Mouse (Mus musculus): ENCODE results near the gene Marc1.

Gene Marc1

DNA sequence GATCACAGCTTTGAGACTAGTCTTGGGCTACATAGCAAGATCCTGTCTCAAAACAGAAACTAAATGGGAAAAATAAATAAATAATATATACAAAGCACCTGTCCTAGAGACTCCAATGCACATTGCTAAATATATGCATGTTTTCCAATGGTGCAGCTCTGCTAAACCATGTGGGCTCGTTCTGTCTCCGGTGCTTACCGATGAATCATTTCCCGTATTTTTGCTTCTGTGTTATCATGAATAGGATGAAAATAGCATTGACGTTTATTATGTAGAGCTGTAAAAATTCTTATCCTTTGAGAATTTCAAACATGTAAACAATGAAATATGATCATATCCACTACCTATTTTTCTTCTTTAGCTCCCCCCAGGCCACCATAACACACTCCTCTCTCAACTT lies 58.4 kb downstream of the Marc1 start:
- no peak for DNase-seq

DNA sequence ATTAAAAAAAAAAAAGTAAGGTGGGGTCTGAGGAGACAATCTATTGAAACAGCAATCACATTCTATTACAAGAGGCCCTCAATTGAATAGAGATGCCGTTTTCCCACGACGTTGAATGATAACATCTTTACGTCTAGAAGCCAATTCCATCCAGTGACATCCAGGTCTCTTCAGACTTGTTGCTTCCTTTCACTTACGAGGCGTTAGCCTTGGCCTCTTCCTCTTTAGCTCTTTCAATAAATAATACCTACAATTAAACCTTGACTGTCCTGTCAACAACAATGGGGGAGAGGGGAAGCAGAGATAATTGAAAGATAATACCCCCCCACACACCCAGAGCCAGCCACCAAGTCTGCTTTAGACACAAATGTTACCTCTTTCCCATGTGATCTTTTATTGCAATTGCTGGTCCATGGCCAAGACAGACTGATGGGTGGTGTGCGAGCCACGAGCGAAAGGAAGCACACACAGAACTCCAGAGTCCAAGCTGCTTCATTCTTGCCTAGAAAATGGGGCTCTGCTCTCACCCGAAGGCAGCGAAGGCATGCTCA lies 60.9 kb downstream of the Marc1 start:
- no peak for DNase-seq

DNA sequence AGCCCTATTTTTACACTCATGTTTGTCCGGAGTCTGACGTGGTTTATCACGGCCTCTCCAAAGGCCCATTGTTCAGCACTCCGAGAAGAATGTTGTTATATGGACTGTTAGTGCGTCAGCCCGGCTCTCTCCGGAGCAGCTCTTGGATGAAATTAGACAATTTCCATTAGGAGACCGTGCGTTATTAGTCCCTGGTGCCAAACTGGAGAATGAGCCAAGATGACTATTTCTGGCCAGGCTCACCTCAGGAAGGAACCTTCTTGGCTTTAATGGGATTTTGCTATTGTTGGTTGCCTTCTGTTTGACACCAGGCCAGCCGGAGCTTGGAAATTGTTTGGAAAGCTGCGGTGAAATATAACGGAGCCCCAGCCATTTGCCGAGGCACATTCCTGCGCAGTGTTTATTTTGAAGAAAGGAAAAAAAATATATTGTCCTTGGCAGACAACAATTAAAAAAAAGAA lies 62.4 kb downstream of the Marc1 start:
- peak; percentile 66 to 73 for DNase-seq

DNA sequence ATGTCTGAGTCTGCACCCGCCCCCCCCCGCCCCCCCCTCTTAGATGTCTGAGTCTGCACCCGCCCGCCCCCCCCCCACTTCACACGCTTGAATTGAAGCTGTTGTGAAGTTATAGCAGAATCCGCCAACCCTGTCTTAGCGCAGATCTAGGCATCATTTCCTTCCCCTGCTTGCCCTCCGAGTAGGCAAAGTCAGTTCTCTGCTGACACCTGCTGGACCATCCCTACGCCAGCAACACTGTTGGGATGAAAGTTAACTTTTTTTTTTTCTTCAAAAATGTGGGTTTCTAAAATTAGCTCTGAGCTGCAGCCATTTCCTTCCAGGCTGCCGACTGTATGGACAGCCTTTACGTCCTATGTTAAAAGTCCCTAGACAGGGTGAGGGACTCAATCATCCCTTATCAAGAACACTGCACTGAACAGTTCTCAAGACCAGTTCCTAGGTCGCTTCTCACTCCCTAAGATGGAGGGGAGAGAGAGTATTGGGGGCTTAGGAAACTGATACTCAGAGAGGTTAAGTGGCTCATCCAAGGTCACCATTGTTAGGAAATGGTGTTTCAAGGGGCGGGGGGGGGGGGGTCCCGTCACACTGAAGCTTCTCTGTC lies 73.1 kb downstream of the Marc1 start:
- peak; percentile 67 to 75 for DNase-seq

DNA sequence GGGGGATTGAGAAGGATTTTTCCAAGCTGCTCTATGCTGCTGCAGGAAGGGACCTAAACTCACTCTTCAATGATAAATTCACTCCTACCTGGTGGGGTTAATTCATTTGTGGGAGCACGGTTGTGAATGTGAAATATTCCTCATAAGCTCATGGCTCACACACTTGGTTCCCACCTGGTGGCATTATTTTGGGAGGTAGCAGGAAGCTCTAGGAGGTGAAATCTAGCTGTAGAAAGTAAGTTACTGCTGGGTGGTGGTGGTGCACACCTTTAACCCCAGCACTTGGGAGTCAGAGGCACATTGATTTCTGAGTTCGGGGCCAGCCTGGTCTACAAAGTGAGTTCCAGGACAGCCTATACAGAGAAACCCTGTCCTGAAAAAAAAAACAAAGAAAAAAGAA lies 73.9 kb downstream of the Marc1 start:
- DNase-seq: no peak

Data from lung, adult 18-20 months (tissue).